9 mouse cellular contexts compared by ENCODE assay signal in genomic region chr4:130036112-130036511, GRCm38 (mm10). TPM values are rescaled to one million over a fixed set of nuclear protein-coding genes. Genes with fewer than 3 reads are reported as not detected.
DNase-seq lines count a peak whose midpoint lies in the region; ATAC-seq and TF ChIP-seq lines count a peak whose summit lies in the region.
"Had no signal": no experiment of that assay in that cellular context is flagged by ENCODE, and none has a peak within 500 bp of the region (broad histone marks: within the 10 kb centered on the region; RNA-seq: fewer than 3 reads in every experiment).

No protein-coding gene starts in this region.

- no peak overlapping the region for H3K4me2 ChIP-seq in forebrain, embryonic 15.5 days (replicated peaks)
- H3K4me2 ChIP-seq in hindbrain, embryonic 13.5 days = no peak overlapping the region
- H3K4me2 ChIP-seq in lung, embryonic 15.5 days = peak overlapping the region; percentile 51

- peak; percentile 56 to 63 for DNase-seq in right cerebral cortex, postnatal 10 days (ENCODE audit: low spot score in 2 of 2)
- no peak for DNase-seq in right cerebral cortex, adult 18-20 months
- peak; percentile 58 for DNase-seq in brain, embryonic 14.5 days (ENCODE audit: low read depth)
- DNase-seq in right cerebral cortex, postnatal 4 days = peak; percentile 52
- no peak for DNase-seq in c-Kit-positive CD71-positive TER-119-positive erythroid progenitor cells, embryonic 14.5 days (ENCODE audit: low spot score)

- peak; percentile 27; the same call in 1 of the 2 replicates for ATAC-seq in forebrain, embryonic 15.5 days (replicated peaks)
- peak; percentile 27; the same call in 1 of the 2 replicates for ATAC-seq in hindbrain, embryonic 13.5 days (ENCODE audit: low FRiP score)
- peak; percentile 21; the same call in 1 of the 2 replicates for ATAC-seq in lung, embryonic 15.5 days (ENCODE audit: borderline replicate concordance, extremely low read depth, low FRiP score, low TSS enrichment)

- H3K27me3 ChIP-seq in forebrain, embryonic 15.5 days = peaks cover 6% of the 10 kb centered on the region; the same call in 1 of the 2 replicates
- H3K27me3 ChIP-seq in hindbrain, embryonic 13.5 days = peaks cover 21% of the 10 kb centered on the region; the same call in 1 of the 2 replicates
- peaks cover 20% of the 10 kb centered on the region; the same call in 1 of the 2 replicates for H3K27me3 ChIP-seq in lung, embryonic 15.5 days

- H3K9ac ChIP-seq in forebrain, embryonic 15.5 days (replicated peaks) = no peak overlapping the region
- H3K9ac ChIP-seq in hindbrain, embryonic 13.5 days = no peak overlapping the region
- no peak overlapping the region for H3K9ac ChIP-seq in lung, embryonic 15.5 days

- H3K9me3 ChIP-seq in forebrain, embryonic 15.5 days = no peaks in the 10 kb centered on the region
- H3K9me3 ChIP-seq in hindbrain, embryonic 13.5 days = no peaks in the 10 kb centered on the region
- H3K9me3 ChIP-seq in lung, embryonic 15.5 days = no peaks in the 10 kb centered on the region
- H3K9me3 ChIP-seq: embryonic facial prominence, embryonic 12.5 days had no signal

- TF ChIP-seq POLR2A in brain, embryonic 14.5 days (IDR thresholded peaks at IDR 0.05; ENCODE audit: borderline replicate concordance, extremely low read depth, insufficient read depth, insufficient read length, poor library complexity, severe bottlenecking) = no peak

- H3K4me1 ChIP-seq in forebrain, embryonic 15.5 days = peaks cover 29% of the 10 kb centered on the region
- peaks cover 45% of the 10 kb centered on the region for H3K4me1 ChIP-seq in hindbrain, embryonic 13.5 days (replicated peaks)
- H3K4me1 ChIP-seq in lung, embryonic 15.5 days = peaks cover 17% of the 10 kb centered on the region

- peak; percentile 82 for TF ChIP-seq CTCF in brain, embryonic 14.5 days (IDR thresholded peaks at IDR 0.05; ENCODE audit: borderline replicate concordance, extremely low read depth, insufficient read depth, insufficient read length)

- H3K36me3 ChIP-seq in forebrain, embryonic 15.5 days = no peaks in the 10 kb centered on the region
- H3K36me3 ChIP-seq in hindbrain, embryonic 13.5 days = no peaks in the 10 kb centered on the region
- H3K36me3 ChIP-seq in lung, embryonic 15.5 days = no peaks in the 10 kb centered on the region
- H3K36me3 ChIP-seq: embryonic facial prominence, embryonic 12.5 days had no signal

- WGBS in forebrain, embryonic 15.5 days = 3% methylated on average over 7 of the region's 8 CpGs
- WGBS in hindbrain, embryonic 13.5 days = 13% methylated on average over 4 of the region's 8 CpGs
- 5% methylated on average over 8 of the region's 8 CpGs for WGBS in lung, embryonic 15.5 days

- H3K4me3 ChIP-seq in forebrain, embryonic 15.5 days = no peak overlapping the region
- H3K4me3 ChIP-seq in hindbrain, embryonic 13.5 days = no peak overlapping the region
- 0 out of 2 replicates have a peak overlapping the region, but pooled peaks have one; percentile 0 for H3K4me3 ChIP-seq in lung, embryonic 15.5 days

- no peak overlapping the region for H3K27ac ChIP-seq in forebrain, embryonic 15.5 days (replicated peaks)
- no peak overlapping the region for H3K27ac ChIP-seq in hindbrain, embryonic 13.5 days
- peak overlapping the region; percentile 75 for H3K27ac ChIP-seq in lung, embryonic 15.5 days

RNA-seq across cellular contexts. Expression of gene Col16a1, which starts 11.5 kb away (rescaled TPM):
- 16.7 and 17.1 TPM in 2 replicates for polyA plus RNA-seq in brain, embryonic 14.5 days (2012; rRNA removed)
- polyA plus RNA-seq in forebrain, embryonic 15.5 days (2015; fragmentation: Nextera tagmentation; extraction: Ambion mirVana) = 4.6 and 5.1 TPM in 2 replicates
- 5.8 and 14.3 TPM in 2 replicates for polyA plus RNA-seq in hindbrain, embryonic 13.5 days (2015; fragmentation: Nextera tagmentation; extraction: Ambion mirVana)
- polyA plus RNA-seq in lung, embryonic 15.5 days (2015; fragmentation: Nextera tagmentation; extraction: Ambion mirVana) = 66.3 and 74.6 TPM in 2 replicates

RNA-seq across cellular contexts. Expression of gene Adgrb2, which starts 51.4 kb away (rescaled TPM):
- 126 and 152 TPM in 2 replicates for polyA plus RNA-seq in brain, embryonic 14.5 days (2012; rRNA removed)
- 12.9 and 13.2 TPM in 2 replicates for polyA plus RNA-seq in forebrain, embryonic 15.5 days (2015; fragmentation: Nextera tagmentation; extraction: Ambion mirVana)
- 9.3 and 11.3 TPM in 2 replicates for polyA plus RNA-seq in hindbrain, embryonic 13.5 days (2015; fragmentation: Nextera tagmentation; extraction: Ambion mirVana)
- 1.6 and 1.8 TPM in 2 replicates for polyA plus RNA-seq in lung, embryonic 15.5 days (2015; fragmentation: Nextera tagmentation; extraction: Ambion mirVana)

Comparison
In these comparisons a context has a peak if more than half of its experiments do, and no peak if none do; other contexts are left out.
1. DNase-seq: peak in right cerebral cortex, postnatal 10 days (2 of 2), brain, embryonic 14.5 days (single experiment) and right cerebral cortex, postnatal 4 days (single experiment); none in right cerebral cortex, adult 18-20 months (single experiment) and c-Kit-positive CD71-positive TER-119-positive erythroid progenitor cells, embryonic 14.5 days (single experiment).
2. Peak in every context shown above with its lines, with median percentiles within 50 percentile points of each other: ATAC-seq.